Mouse (Mus musculus) frontal cortex, postnatal 10 days (tissue): ENCODE results near the gene Mrpl37.
"Not testable (repeated sequence)": the region's sequence is repeated elsewhere in the genome, so short reads cannot be mapped to it uniquely, and the experiment has no call there.

Experiments
- DNase-seq, 2 experiments: peaks; one replicate each; pipeline ENCODE4 v3.0.0; 2022; ENCODE audit warnings: low spot score in 2 of 2, mixed read lengths in 1 of 2

The Mrpl37 gene

DNA sequence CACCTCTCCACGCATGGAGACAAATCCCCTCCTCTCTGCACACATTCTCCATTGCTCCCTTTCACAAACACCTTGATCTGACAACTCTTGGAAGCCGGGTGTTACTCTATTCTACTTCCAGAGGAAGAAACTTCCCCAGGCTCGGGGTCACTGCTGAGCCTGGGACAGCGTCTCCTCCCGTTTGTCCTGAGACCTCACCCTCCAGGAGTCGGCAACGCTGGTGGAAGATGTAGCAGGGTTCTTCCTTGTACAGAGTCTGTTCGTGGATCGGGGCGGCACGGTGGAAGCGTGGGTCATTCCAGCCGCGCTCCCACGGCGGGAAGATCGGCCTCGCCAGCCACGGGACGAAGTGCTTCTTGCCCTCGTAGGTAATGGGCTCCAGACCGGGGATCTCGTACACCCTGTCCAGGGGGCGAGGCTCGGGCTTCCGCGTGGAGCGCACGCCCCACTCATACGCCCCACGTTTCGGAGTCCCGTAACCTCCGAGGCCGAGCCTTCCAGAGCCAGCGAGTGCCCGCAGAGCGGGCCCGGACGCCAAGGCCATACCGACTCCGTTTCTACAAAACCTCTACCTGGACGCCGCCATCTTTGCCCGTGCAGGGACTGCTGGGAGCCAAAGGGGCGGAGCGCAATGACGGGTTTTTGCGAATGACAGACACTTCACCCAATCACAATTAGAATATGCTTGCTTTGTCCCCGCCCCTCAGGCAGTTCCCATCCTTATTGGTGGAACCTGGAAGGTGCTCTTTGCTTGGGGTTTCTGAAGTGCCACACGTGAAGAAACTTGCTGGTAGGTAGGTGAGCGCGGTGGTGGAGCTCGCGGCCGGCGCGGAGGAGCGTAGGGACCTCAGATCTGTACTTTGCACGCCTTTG, at the start of gene Mrpl37, which contains the start of gene Cyb5rl:
Gene Mrpl37 (minus strand): TSS at position 617 of the 873 bp plus-strand sequence.
Gene Cyb5rl (plus strand): TSS at position 737 of the 873 bp plus-strand sequence.
- DNase-seq, result peak; percentile 92 to 95

DNA sequence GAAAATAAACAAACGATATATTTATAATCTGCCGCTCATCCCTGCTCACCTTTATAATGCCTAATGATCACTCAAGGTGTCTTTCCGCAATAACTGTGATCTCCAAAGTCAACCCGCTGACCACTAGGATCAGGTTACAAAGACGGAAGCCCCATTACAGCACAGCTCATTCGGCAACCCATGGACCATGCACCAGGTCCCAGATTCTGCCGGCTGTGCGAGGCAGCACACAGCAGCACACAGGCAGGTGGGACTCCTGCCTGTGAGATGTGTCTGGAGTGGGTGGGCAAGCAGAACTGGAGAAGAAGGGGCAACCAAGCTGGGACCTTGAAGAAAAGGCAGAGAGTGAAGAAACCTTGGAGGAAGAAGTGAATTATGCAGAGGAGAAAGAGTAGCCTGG, 47.6 kb upstream of the Mrpl37 start:
- no peak for DNase-seq

DNA sequence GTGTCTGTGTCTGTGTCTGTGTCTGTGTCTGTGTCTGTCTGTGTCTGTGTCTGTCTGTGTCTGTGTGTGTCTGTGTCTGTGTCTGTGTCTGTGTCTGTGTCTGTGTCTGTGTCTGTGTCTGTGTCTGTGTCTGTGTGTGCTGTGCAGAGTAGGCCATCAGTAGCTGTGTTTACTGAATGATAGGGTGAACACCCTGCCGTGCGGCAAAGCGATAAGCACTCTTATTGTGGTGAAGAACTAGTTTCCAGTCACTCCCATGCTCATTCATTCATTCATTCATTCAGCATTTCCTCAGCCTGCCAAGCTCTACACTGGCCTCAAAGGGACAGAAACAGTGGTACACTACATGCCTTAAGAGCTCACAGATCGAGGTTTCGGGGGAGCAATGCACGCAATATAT, 42.5 kb upstream of the Mrpl37 start:
- not testable (repeated sequence) for DNase-seq

DNA sequence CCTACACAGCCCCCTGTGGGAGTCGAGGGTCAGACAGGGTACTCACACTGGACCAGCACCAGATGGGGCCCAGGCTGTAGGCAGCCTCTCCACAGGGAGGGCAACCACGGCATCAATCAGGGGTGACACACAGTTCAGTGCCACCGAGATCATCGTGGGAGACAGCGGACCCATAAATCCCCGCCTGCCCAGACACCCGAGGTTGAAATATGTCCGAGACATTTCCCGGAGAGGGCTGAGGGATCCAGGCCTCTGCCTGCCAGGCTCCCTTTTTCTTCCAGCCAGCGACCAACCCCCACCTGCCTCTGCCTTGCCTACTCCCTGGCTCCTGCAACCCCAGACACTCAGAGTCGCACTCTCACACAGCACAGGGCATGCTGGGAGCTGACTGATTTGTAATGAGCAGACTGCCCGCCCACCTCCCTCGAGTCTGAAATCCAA, 41.6 kb upstream of the Mrpl37 start:
- DNase-seq, result no peak

DNA sequence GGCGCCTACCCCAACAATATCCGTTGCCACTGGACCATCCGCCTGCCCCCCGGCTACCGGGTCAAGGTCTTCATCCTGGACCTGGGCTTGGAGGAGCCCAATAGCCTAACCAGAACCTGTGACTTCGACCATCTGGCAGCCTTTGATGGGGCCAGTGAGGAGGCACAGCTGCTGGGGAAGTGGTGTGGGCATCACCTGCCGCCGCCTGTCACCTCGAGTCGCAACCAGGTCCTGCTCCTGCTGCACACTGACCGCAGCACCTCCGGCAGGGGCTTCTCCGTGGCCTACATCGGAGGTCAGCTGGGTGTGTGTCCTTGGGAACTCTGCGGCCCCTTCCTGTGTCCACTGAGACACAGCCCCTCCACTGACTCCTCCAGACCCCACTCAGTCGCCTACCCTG, 40.1 kb upstream of the Mrpl37 start:
- no peak for DNase-seq

DNA sequence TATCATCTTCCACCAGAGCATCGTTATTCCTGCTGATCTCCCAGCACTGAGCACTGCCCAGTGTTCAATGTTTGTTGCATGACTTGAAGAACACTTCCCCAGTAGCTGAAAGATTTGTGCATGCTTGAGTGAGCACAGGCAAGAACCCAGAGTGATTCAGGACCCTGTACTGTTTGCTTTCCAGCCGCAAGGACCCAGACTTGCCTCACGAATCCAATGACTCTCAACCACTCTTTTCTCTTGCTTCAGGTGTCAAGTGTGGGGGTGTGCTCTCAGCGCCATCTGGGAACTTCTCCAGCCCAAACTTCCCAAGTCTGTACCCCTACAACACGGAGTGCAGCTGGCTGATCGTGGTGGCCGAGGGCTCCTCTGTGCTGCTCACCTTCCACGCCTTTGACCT, 35.6 kb upstream of the Mrpl37 start:
- no peak for DNase-seq

DNA sequence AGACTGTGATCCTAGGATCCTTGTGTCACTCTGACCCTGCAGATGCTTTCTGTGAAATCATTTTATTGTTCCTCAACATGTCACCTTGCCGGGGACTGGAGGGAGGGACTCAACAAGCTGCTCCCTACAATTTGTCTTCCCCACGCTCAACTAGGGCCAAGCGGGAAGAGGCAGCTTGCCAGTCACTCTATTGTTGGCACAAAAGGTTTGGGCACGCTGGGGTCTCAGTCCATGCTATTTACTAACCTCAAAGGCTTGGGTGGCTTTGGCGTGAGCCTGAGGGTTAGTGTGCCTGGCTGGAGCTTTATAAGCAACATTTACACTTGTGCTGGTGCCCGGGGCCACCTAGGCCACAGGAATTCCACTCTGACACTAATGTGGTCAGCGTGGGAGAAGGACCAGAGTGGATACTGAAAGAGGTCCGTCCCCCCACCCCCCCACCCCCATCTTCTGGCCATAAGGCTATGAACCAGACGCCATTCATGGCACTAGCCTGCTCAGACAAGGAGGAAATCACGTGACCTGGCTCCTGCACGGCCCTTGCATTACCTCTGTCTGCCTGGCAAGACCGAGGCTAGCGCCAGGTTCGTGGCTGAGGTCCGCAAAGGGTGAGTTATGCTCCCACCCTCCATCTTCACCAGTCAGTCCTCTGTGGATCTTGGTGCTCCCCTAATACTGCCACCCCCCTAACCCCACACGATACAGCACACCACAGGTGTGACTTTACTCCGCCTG, 32.3 kb upstream of the Mrpl37 start:
- DNase-seq, result no peak

DNA sequence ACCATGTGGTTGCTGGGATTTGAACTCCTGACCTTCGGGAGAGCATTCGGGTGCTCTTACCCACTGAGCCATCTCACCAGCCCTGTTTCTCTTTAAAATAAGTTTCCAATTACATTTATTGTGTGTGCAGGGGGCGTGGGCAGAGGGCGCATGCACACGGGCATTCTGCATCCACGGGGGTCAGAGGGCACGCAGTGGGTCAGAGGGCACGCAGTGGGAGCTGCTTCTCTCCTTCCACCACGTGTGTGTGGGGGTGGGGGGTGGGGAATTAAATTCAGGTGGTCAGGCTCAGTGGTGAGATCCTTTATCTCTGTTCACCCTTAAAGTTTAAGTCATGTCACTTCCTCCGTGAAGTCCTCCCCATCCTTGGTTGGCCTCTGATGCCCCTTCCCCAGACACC, 31.7 kb upstream of the Mrpl37 start:
- DNase-seq, result no peak

DNA sequence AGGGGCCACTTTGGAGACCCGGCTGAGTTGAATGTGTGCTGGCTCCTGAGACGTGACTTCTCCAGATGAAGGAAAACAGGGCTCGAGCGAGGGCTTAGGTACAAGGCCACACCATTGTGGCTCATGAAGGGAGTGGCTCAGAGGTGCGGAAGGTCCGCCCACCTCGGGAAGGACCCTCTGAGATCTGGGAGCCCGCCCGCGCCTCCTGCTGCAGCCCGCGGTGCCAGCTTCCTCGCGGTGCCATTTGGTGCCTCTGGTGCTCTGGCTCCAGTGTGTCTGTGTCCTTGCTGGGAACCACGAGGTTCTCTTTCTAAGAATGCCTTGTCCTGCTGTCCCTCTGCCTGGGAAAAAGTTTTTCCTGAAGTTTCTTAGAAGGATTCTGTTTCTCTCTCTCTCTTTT, 31.2 kb upstream of the Mrpl37 start:
- DNase-seq, result no peak

DNA sequence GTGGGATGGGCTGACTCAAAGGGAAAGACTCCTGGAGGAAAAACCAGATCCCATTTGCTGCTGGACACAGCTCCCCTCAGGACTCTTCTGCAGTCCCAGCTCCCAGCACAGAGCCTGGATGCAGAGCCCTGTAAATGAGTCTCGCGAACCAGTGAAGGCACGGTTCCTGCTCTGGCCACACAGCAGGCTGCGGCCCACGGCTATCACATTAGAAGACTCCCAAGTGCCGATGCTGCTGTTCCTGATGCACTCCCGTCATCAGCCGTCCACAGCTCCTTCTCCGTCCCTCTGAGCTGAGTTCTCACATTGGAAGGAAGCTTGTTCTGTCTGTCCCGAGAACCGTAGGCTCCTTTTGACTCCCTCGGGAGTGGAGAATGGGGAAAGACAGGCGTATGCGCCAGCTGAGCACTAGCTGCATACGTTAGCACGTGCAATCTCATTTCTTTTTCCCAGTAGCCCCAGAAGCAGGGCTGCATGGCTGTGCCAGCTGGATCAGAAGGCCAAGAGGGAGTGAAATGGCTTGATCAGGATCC, 30.2 kb upstream of the Mrpl37 start, which contains the start of gene Cdcp2:
Gene Cdcp2 (plus strand): TSS at position 51 of the 533 bp plus-strand sequence.
- no peak for DNase-seq

DNA sequence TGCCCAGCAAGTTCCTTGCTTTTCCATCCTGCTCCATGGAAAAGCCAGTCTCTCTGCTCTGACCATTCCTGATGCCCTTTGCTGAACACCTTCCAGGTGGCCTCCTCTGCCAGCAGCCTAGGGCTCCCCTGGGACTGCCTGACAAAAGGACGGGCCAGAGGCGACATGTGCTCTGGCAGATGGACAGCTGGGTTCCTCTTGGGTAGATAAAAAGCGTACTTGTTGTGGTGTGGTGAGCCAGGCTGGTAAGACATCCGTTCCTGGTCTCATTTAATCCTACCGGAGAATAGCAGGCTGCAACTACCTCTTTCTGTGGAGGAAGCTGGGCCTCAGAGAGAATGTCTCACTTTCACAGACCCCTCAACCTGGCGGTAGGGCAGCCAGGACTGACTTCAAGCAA, 29.4 kb upstream of the Mrpl37 start:
- no peak for DNase-seq

DNA sequence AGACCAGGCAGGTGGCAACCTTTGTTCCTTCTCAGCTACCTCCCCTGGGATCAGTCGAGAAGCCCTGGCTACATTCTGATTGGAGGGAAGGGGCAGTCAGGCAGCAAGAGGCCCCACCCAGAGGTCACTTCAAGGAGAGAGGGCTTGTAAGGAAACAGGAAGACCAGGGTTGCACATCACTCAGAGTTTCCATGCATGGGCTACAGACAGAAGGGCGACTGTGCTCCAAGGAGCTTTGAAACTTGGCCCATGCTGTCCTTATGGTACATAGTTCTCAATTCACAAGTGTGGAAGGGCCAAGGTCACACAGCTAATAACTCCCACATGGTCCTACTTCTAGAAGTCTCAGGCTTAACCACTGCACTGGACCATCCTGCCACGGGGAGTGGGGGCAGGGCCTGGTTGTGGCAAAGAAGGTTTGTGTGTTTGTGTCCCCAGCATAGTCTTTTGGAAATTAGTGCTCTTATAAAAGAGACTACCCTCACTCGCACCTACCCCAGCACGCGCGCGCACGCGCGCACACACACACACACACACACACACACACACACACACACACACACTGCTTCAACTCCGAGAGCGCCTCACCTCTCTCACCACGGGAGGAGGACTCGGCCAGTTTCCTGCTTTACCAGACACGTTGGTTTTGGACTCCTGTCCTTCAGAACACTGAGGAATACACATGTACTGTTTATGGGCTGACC, 28.0 kb upstream of the Mrpl37 start:
- no peak for DNase-seq

DNA sequence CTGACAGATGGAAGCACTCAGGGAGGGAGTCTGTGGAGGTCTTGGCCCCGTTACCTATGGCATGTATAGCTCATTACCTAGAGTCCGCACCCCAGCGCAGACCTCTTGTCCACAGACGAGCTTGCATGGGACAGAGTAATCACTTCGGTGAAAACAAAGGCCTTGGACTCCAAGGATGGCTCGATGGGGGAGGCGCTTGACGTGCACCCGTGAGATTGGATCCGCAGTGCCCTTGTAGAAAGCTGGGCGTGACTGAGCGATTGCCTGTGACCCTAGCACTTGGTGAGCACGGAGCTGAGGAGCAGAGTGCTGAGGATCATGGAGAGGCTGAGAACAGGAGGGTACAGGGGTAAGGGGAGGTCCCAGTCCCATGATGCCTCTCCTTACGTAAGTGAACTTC, 25.0 kb upstream of the Mrpl37 start:
- no peak for DNase-seq

DNA sequence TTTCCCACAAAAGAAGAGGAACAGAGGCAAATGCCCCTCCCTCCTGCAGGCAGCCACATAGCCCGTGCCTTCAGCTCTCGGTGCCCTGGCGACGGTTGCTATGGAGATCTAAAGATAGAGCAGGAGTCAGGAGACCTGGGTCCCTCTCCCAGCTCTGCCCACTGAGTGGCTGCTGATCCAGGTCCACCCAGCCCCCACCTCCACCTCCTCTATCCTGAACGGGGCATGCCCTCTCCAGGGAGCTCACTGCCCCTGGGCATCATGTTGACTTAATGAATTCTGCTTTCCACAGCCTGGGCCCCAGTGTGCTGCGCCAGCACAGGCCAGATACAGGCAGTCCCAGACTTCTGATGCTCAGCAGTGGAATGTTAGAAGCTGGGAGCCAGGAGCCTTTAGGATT, 18.2 kb upstream of the Mrpl37 start:
- DNase-seq, result peak; percentile 78 to 85

DNA sequence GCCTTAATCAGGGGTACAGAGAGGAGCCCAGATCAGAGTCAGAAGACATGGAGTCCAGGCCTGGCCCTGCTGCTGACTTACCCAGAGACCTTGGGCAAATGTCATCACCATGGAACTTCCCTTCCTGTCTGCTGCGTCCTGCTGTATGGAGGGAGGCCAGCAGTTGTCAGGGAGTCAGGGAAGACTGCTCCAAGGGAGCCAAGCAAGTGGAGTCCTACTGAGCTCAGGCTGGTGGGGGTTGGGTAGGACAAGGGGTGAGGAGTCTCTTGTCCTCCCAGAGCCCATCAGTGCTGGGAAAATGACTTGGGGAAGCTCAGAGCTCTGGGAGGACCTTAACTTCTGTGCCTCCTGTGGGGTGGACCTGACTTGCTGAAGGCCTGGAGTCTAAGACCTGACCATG, 17.7 kb upstream of the Mrpl37 start:
- peak in 1 of 2 experiments; percentile 22 for DNase-seq

DNA sequence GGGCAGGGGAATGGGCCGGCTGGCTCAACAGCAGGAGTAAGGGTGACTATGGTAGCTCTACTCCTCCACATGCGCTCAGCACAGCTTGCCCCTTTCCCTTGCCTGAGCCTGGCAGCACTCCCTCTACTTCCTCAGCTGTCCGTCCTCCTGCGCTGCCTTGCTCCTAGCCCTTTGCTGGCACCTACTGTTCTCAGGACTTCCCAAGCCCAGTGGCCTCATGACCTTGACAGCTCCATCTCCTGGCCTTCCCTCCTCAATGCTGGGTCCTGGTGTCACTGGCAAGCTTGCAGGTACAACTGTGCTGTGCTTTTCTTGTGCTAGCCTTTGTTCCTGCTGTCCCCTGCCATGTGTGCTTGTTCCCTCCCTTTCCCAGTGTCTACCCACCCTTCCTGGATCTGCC, 16.5 kb upstream of the Mrpl37 start:
- no peak for DNase-seq

DNA sequence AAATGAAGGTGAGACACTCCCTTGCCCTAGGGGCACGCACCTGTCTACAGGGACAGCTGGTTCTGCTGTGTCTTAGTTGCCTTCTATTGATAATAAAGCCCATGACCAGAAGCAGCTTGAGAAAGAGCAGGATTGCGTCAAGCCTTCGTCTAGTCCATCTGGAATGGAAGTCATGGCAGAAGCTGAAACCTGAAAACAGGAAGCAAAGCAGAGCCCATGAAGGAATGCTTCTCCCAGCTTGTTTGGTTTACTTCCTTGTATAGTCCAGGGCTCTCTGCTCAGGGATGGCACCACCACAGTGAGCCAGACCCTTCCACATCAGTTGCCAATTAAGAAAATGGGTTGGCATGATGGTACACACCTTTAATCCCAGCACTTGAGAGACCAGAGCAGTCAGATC, 15.5 kb upstream of the Mrpl37 start:
- DNase-seq, result no peak

DNA sequence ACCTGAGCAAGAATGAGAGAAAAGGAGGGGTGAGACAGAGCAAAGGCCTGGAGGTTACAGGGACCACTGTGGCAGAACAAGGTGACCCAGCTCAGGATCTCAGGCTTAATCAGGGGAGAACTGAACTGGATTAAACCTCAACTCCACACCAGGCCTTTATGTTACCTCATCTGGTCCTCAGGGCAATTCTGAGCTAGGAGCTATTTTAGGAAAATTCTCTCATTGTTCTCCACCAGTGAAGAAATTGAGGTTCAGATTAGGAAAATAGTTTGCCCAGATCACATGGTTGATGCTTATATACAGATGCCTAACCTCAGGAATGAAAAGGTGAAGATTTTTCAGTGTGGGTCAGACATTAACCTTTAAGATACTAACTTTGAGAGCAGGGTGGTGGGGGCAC, 13.0 kb upstream of the Mrpl37 start:
- DNase-seq, result no peak

DNA sequence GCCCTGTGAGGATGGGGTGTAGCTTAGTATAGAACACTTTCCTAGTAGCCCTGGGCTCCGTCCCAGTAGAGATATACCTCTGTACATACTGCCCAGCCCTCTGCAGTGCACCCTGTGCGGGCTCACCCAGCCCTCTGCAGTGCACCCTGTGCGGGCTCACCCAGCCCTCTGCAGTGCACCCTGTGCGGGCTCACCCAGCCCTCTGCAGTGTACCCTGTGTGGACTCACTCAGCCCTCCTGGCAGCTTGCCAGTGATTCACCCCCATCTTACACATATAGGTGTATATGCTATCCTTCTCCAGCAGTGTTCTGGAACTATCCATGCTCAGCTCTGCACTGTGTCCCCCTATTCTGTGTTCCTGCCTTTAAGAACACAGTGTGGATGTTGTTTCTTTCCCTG, 12.2 kb upstream of the Mrpl37 start:
- DNase-seq, result no peak

DNA sequence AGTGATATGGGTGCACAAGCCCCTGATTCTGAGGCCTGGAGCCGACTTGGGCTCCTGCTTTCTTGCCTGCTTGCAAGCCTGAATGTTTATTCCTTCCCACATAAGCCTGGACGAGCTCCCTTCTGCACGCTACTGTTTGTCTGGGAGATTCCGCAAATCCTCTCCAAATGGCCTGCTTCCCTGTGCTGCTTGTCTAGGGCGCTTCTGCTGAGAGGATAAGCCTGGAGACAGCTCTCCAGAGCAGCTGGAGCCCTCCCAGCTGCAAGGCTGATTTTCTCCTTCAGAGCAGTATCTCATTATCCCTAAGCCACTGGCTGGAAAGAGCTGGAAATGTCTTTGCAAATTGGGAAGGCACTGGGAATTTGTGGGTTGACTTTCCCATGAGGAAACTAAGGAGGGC, 8.8 kb upstream of the Mrpl37 start:
- no peak for DNase-seq

DNA sequence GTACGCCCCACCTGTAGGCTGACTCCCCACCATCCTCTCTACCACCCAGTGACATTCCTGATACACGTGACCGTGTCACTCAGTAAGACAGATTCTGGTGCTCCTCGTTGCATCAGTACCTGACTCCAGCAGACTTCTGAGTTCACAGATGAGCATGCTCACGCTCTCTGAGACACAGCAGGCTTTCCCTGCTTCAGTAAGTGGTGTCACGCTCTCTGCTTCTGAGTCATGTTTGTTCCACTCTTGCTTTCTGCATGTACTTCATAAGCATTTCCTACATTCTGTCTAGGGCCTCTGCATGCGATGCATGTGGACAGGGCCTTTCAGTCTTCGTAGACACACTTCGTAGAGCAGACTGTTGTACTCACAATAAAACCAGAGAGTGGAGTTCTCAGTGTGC, 5.7 kb upstream of the Mrpl37 start:
- no peak for DNase-seq
